Mouse (Mus musculus) ES-E14 (cell line): Measurements from ENCODE around the gene Hist1h2bq. TPM values are rescaled to one million over a fixed set of nuclear protein-coding genes. Genes with fewer than 3 reads are reported as not detected.
A peak's percentile ranks its signal among the peaks of the same experiment; 100 is the strongest.
"Not testable (repeated sequence)": the region's sequence is repeated elsewhere in the genome, so short reads cannot be mapped to it uniquely, and the experiment has no call there.

Source experiments
- DNase-seq: peaks from one replicate; pipeline ENCODE4 v3.0.0-alpha.2; 2013; ENCODE audit warnings: low read depth, low spot score
- H3K27ac ChIP-seq: 2 replicates; pipeline ENCODE4 v1.5.1; 2012; ENCODE audit warnings: low read depth, mild to moderate bottlenecking, low read length, moderate library complexity, mixed read lengths; ENCODE audit not compliant: poor library complexity, insufficient read depth, severe bottlenecking
- H3K36me3 ChIP-seq: 2 replicates; pipeline ENCODE4 v1.6.1; 2012; ENCODE audit warnings: mild to moderate bottlenecking, low read length, moderate library complexity, mixed read lengths; ENCODE audit not compliant: control insufficient read depth, poor library complexity, insufficient read depth, severe bottlenecking
- H3K4me1 ChIP-seq, 2 experiments: fragments of 150-350 bp in 1 of 2; sonication (generic) in 1 of 2; 2 replicates each; pipeline ENCODE4 v1.6.1; 2012; ENCODE audit warnings: low read length in 2 of 2, mild to moderate bottlenecking in 1 of 2, mixed read lengths in 1 of 2; ENCODE audit not compliant: control insufficient read depth in 2 of 2, insufficient read depth in 2 of 2, poor library complexity in 1 of 2
- H3K4me3 ChIP-seq, 2 experiments: fragments of 150-350 bp in 1 of 2; sonication (generic) in 1 of 2; 2 replicates each; pipeline ENCODE4 v1.5.1; 2012; ENCODE audit warnings: low read length in 2 of 2, low read depth in 1 of 2, mild to moderate bottlenecking in 1 of 2, mixed read lengths in 1 of 2; ENCODE audit not compliant: insufficient read depth in 1 of 2, poor library complexity in 1 of 2, severe bottlenecking in 1 of 2
- H3K9ac ChIP-seq: 2 replicates; pipeline ENCODE4 v1.6.1; 2012; ENCODE audit warnings: low read depth, mild to moderate bottlenecking, low read length, mixed read lengths; ENCODE audit not compliant: poor library complexity, insufficient read depth, severe bottlenecking
- H3K9me3 ChIP-seq: fragments of 150-350 bp; sonication (generic); 2 replicates; pipeline ENCODE4 v1.6.1; 2012; ENCODE audit warnings: low read depth, mild to moderate bottlenecking, low read length; ENCODE audit not compliant: control insufficient read depth, insufficient read depth
- CHD2 ChIP-seq: IDR thresholded peaks from 2 replicates; pipeline ENCODE4 v1.6.1; 2014; ENCODE audit warnings: mild to moderate bottlenecking, low read depth, low read length, inconsistent platforms
- HCFC1 ChIP-seq: IDR thresholded peaks from 2 replicates; pipeline ENCODE4 v1.6.1; 2012; ENCODE audit warnings: low read length, inconsistent platforms, borderline replicate concordance; ENCODE audit not compliant: insufficient read depth
- MAFK ChIP-seq: IDR thresholded peaks from 2 replicates; pipeline ENCODE4 v1.6.1; 2014; ENCODE audit warnings: mild to moderate bottlenecking, low read depth, low read length, inconsistent platforms; ENCODE audit not compliant: insufficient read depth
- ZC3H11A ChIP-seq: IDR thresholded peaks from 2 replicates; pipeline ENCODE4 v1.6.1; 2012; ENCODE audit warnings: low read depth, mild to moderate bottlenecking, inconsistent platforms, low read length, borderline replicate concordance
- ZNF384 ChIP-seq: IDR thresholded peaks from 2 replicates; pipeline ENCODE4 v1.6.1; 2012; ENCODE audit warnings: low read depth, low read length, inconsistent platforms
- in situ Hi-C, 2 experiments: fragments of 600-800 bp; cut with MboI; formaldehyde crosslinking; loops; one replicate each; pipeline ENCODE4 v1.15.1; 2025; ENCODE audit warnings: low sequenced_read_pairs in 2 of 2, inconsistent platforms in 1 of 2; ENCODE audit not compliant: unreplicated experiment in 2 of 2
- total RNA-seq: library from RNA; depleted of rRNA; stranded (reverse); fragments of 300-350 nt; gene quantifications from 2 replicates; pipeline ENCODE4 v1.2.3, GENCODE M21; 2012

The Hist1h2bq gene
- total RNA-seq, 1 experiment: 2,433 TPM

GRCm38 (mm10) chr13:21783734-21784161 lies 26.2 kb downstream of the Hist1h2bq start:
- H3K4me1 ChIP-seq: peaks cover 0 to 2% of the 10 kb centered on the region in 2 experiments; a peak in 2 of 4 replicates
- H3K36me3 ChIP-seq: no peaks in the 10 kb centered on the region
- peak overlapping the region; percentile 13 to 30; a peak in 2 of 4 replicates for H3K4me3 ChIP-seq
- H3K9me3 ChIP-seq: no peaks in the 10 kb centered on the region
- TF ChIP-seq ZC3H11A: no peak
- no peak for TF ChIP-seq HCFC1
- TF ChIP-seq ZNF384: peak; percentile 87
- TF ChIP-seq MAFK: no peak
- TF ChIP-seq CHD2: no peak
- DNase-seq: peak; percentile 58
- peak overlapping the region; percentile 40; the same call in 1 of the 2 replicates for H3K27ac ChIP-seq
- peak overlapping the region; percentile 38; the same call in 1 of the 2 replicates for H3K9ac ChIP-seq
- in situ Hi-C loops: no loop called here

DNA sequence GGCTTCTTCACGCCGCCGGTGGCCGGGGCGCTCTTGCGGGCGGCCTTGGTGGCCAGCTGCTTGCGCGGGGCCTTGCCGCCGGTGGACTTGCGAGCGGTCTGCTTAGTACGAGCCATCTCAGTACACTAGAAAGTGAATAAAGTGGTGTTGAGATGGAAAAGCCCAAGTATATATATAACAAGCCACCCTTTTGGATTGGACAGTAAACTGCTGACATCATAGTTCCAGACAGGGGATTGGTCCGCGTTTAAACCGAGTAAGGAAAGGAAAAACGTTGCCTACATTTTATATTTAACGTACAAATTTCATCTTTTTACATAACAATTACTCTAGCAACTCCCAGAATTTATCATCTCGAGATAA lies 26.8 kb downstream of the Hist1h2bq start, which contains the start of gene Hist1h3i:
Gene Hist1h3i (minus strand): TSS at position 116 of the 363 bp plus-strand sequence.
- peak within 1 kb of the TSS; percentile 74 for H3K27ac ChIP-seq
- no peaks in the 10 kb centered on the region for H3K36me3 ChIP-seq
- H3K9me3 ChIP-seq: no peaks in the 10 kb centered on the region
- peaks cover 0 to 2% of the 10 kb centered on the region in 2 experiments; a peak in 2 of 4 replicates for H3K4me1 ChIP-seq
- peak; percentile 66 for DNase-seq
- peak within 1 kb of the TSS; percentile 79 for H3K9ac ChIP-seq
- in situ Hi-C loops: no loop called here
- peak within 1 kb of the TSS; percentile 32 to 69 for H3K4me3 ChIP-seq
- TF ChIP-seq HCFC1 (no peak), MAFK (peak; percentile 76; the same call in 1 of the 2 replicates)

DNA sequence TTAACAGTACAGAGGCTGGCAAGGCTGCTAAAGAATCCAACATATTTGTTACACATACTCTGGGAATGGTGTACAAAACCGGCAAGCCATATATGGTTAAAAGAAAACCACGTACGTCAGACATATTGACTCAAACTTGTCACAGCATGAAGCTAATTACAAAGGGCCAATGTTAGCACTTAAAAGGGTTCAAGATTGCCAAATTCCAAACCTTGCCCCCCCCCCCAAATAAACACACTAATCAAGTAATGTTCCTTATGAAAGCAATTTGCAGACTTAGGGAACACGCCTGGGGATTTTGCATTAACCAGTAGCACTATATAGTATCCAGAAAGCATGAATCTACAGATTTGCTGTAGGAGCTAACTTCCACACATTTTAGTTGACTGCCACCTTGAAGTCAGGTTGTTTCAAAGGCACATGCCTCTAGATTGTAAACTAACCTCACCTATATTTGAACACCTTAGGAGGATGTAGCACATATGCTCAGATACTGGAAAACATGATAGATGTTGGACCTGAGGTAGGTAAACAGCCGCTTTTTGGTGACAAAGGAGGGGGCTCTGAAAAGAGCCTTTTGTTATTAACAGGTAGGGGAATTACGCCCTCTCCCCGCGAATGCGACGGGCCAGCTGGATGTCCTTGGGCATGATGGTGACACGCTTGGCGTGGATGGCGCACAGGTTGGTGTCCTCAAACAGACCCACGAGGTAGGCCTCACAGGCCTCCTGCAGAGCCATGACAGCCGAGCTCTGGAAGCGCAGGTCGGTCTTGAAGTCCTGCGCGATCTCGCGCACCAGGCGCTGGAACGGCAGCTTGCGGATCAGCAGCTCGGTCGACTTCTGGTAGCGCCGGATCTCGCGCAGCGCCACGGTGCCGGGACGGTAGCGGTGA lies 27.4 kb downstream of the Hist1h2bq start:
- H3K4me1 ChIP-seq, H3K9me3 ChIP-seq, in situ Hi-C loops, H3K36me3 ChIP-seq, DNase-seq: not testable (repeated sequence)
- peak overlapping the region; percentile 32 to 69 for H3K4me3 ChIP-seq
- 0 out of 2 replicates have a peak, but pooled peaks have one; percentile 16 for TF ChIP-seq HCFC1
- H3K27ac ChIP-seq: peak overlapping the region; percentile 74
- H3K9ac ChIP-seq: peak overlapping the region; percentile 79

- peaks cover 0 to 5% of the 10 kb centered on the region in 2 experiments; a peak in 1 of 4 replicates for H3K4me1 ChIP-seq
- in situ Hi-C loops: no loop called here
- no peaks in the 10 kb centered on the region for H3K9me3 ChIP-seq
- H3K36me3 ChIP-seq: no peaks in the 10 kb centered on the region
- H3K9ac ChIP-seq: no peak overlapping the region
- no peak for TF ChIP-seq CHD2
- TF ChIP-seq MAFK: no peak
- no peak for DNase-seq
- H3K4me3 ChIP-seq: no peak overlapping the region
- no peak overlapping the region for H3K27ac ChIP-seq
These were observed 28.4 kb downstream of the Hist1h2bq start for GRCm38 (mm10) chr13:21781639-21782038.
